Mouse (Mus musculus): ENCODE results near the gene Gltpd2.

GRCm38 (mm10) chr11:70539877-70540587 lies 21.0 kb downstream of the Gltpd2 start, which contains the start of gene Pld2:
- TF ChIP-seq POLR2A (IDR thresholded peaks at IDR 0.05; ENCODE audit: insufficient read depth, low read length) (no peak), EP300 (IDR thresholded peaks at IDR 0.05; ENCODE audit: insufficient read depth, low read depth, low read length) (peak; percentile 39; the same call in 1 of the 2 replicates), CTCF (IDR thresholded peaks at IDR 0.05; ENCODE audit: low read depth, low read length) (peak; percentile 27)
